Mouse (Mus musculus) lung, postnatal 0 days (tissue): Measurements from ENCODE around the gene Map3k4.

Experiments
- CTCF ChIP-seq: IDR thresholded peaks from 2 replicates; pipeline ENCODE4 v1.5.1; 2016; ENCODE audit warnings: antibody characterized with exemption, mild to moderate bottlenecking
- EP300 ChIP-seq: IDR thresholded peaks from 2 replicates; pipeline ENCODE4 v1.6.1; 2016; ENCODE audit warnings: antibody characterized with exemption, mild to moderate bottlenecking, control low read depth

- peak; percentile 19; the same call in 1 of the 2 replicates for TF ChIP-seq CTCF
- no peak for TF ChIP-seq EP300
These were observed 11.1 kb downstream of the Map3k4 start for GRCm38 (mm10) chr17:12307251-12308135.
